Mouse (Mus musculus) CH12.LX (cell line): ENCODE measurements around the gene Gm17728. TPM values are rescaled to one million over a fixed set of nuclear protein-coding genes. Genes with fewer than 3 reads are reported as not detected.
"Not testable (repeated sequence)": the region's sequence is repeated elsewhere in the genome, so short reads cannot be mapped to it uniquely, and the experiment has no call there.

Experiments
- DNase-seq: peaks from one replicate; pipeline ENCODE4 v3.0.0-alpha.2; 2013; ENCODE audit errors: extremely low read depth
- H3K27ac ChIP-seq: 2 replicates; pipeline ENCODE4 v1.5.1; 2012; ENCODE audit warnings: low read depth, mild to moderate bottlenecking, control low read depth, moderate library complexity; ENCODE audit not compliant: insufficient read depth
- H3K27me3 ChIP-seq: replicated peaks from 2 replicates; pipeline ENCODE3; 2012; ENCODE audit warnings: inconsistent platforms
- H3K36me3 ChIP-seq, 2 experiments: replicated peaks in 1 of 2; 2 replicates each; pipeline versions ENCODE3 to v1.6.1; 2012; ENCODE audit warnings: inconsistent platforms in 1 of 2, low read length in 1 of 2, mild to moderate bottlenecking in 1 of 2, mixed read lengths in 1 of 2, moderate library complexity in 1 of 2; ENCODE audit not compliant: control insufficient read depth in 1 of 2, insufficient read depth in 1 of 2
- H3K4me1 ChIP-seq, 2 experiments: 2 replicates each; pipeline ENCODE4 v1.6.1; 2012; ENCODE audit warnings: inconsistent platforms in 1 of 2, moderate library complexity in 1 of 2; ENCODE audit not compliant: insufficient read depth in 2 of 2, control insufficient read depth in 1 of 2
- H3K4me2 ChIP-seq: 2 replicates; pipeline ENCODE4 v1.6.1; 2012; ENCODE audit warnings: low read depth, mild to moderate bottlenecking, control low read depth; ENCODE audit not compliant: poor library complexity, insufficient read depth, severe bottlenecking
- H3K4me3 ChIP-seq, 3 experiments: fragments of 150-350 bp in 1 of 3; sonication (generic) in 1 of 3; replicated peaks in 1 of 3; 2 replicates each; pipeline versions ENCODE3 to v1.5.1; 2011 to 2012; ENCODE audit warnings: low read depth in 2 of 3, low read length in 2 of 3, mild to moderate bottlenecking in 2 of 3, moderate library complexity in 2 of 3, control low read depth in 1 of 3, improper control_type of control experiment in 1 of 3, inconsistent platforms in 1 of 3, mixed read lengths in 1 of 3; ENCODE audit not compliant: poor library complexity in 1 of 3
- H3K79me2 ChIP-seq: replicated peaks from 2 replicates; pipeline ENCODE4 v1.6.1; 2012; ENCODE audit warnings: mild to moderate bottlenecking, moderate library complexity; ENCODE audit not compliant: control insufficient read depth, poor library complexity, insufficient read depth, severe bottlenecking; ENCODE audit errors: extremely low read depth
- H3K9ac ChIP-seq: 2 replicates; pipeline ENCODE4 v1.6.1; 2012; ENCODE audit warnings: low read depth, mild to moderate bottlenecking, control low read depth, moderate library complexity; ENCODE audit not compliant: insufficient read depth
- H3K9me3 ChIP-seq: replicated peaks from 2 replicates; pipeline ENCODE3; 2012; ENCODE audit warnings: low read length, inconsistent platforms, mixed read lengths
- BHLHE40 ChIP-seq: IDR thresholded peaks from 2 replicates; pipeline ENCODE4 v1.6.1; 2011; ENCODE audit warnings: mild to moderate bottlenecking, low read depth, low read length, improper control_type of control experiment
- CHD1 ChIP-seq: IDR thresholded peaks from 2 replicates; pipeline ENCODE4 v1.6.1; 2012; ENCODE audit warnings: low read depth, low read length, improper control_type of control experiment, inconsistent platforms
- CTCF ChIP-seq, 2 experiments: IDR thresholded peaks in 1 of 2; conservative IDR thresholded peaks in 1 of 2; 2 replicates each; pipeline ENCODE4 v1.5.1; 2011 to 2012; ENCODE audit warnings: low read depth in 2 of 2, low read length in 2 of 2, improper control_type of control experiment in 1 of 2, inconsistent platforms in 1 of 2, mild to moderate bottlenecking in 1 of 2, moderate library complexity in 1 of 2
- E2F4 ChIP-seq: IDR thresholded peaks from 2 replicates; pipeline ENCODE4 v1.6.1; 2011; ENCODE audit warnings: low read depth, low read length, improper control_type of control experiment; ENCODE audit not compliant: insufficient replicate concordance
- ETS1 ChIP-seq: conservative IDR thresholded peaks from 2 replicates; pipeline ENCODE4 v1.6.1; 2012; ENCODE audit warnings: low read depth, mild to moderate bottlenecking, inconsistent platforms, low read length, improper control_type of control experiment, moderate library complexity
- IRF4 ChIP-seq: IDR thresholded peaks from 2 replicates; pipeline ENCODE4 v1.6.1; 2014; ENCODE audit warnings: low read depth, mild to moderate bottlenecking, inconsistent platforms, low read length, improper control_type of control experiment
- JUND ChIP-seq: conservative IDR thresholded peaks from 2 replicates; pipeline ENCODE4 v1.6.1; 2011; ENCODE audit warnings: low read depth, low read length, improper control_type of control experiment
- KAT2A ChIP-seq: IDR thresholded peaks from 2 replicates; pipeline ENCODE4 v1.6.1; 2012; ENCODE audit warnings: low read length, improper control_type of control experiment, inconsistent platforms; ENCODE audit not compliant: insufficient replicate concordance
- MAFK ChIP-seq: IDR thresholded peaks from 2 replicates; pipeline ENCODE4 v1.6.1; 2011; ENCODE audit warnings: low read length, improper control_type of control experiment; ENCODE audit not compliant: insufficient replicate concordance
- MAX ChIP-seq: IDR thresholded peaks from 2 replicates; pipeline ENCODE4 v1.6.1; 2011; ENCODE audit warnings: low read length, improper control_type of control experiment
- MXI1 ChIP-seq: IDR thresholded peaks from 2 replicates; pipeline ENCODE4 v1.6.1; 2011; ENCODE audit warnings: mild to moderate bottlenecking, low read depth, low read length, improper control_type of control experiment
- MYC ChIP-seq: IDR thresholded peaks from 2 replicates; pipeline ENCODE4 v1.6.1; 2011; ENCODE audit warnings: low read depth, mild to moderate bottlenecking, improper control_type of control experiment, low read length
- NELFE ChIP-seq: IDR thresholded peaks from 2 replicates; pipeline ENCODE4 v1.6.1; 2011; ENCODE audit warnings: low read depth, low read length, improper control_type of control experiment
- NRF1 ChIP-seq: IDR thresholded peaks from 2 replicates; pipeline ENCODE4 v1.6.1; 2014; ENCODE audit warnings: low read depth, mild to moderate bottlenecking, inconsistent platforms, low read length, improper control_type of control experiment, moderate library complexity
- POLR2A ChIP-seq: IDR thresholded peaks from 2 replicates; pipeline ENCODE4 v1.6.1; 2011; ENCODE audit warnings: low read depth, mild to moderate bottlenecking, improper control_type of control experiment, low read length
- RAD21 ChIP-seq: IDR thresholded peaks from 2 replicates; pipeline ENCODE4 v1.6.1; 2011; ENCODE audit warnings: low read depth, mild to moderate bottlenecking, low read length, improper control_type of control experiment, moderate library complexity
- RCOR1 ChIP-seq: conservative IDR thresholded peaks from 2 replicates; pipeline ENCODE4 v1.6.1; 2012; ENCODE audit warnings: low read depth, mild to moderate bottlenecking, inconsistent platforms, low read length, improper control_type of control experiment
- SIN3A ChIP-seq: IDR thresholded peaks from 2 replicates; pipeline ENCODE4 v1.6.1; 2012; ENCODE audit warnings: low read length, improper control_type of control experiment, inconsistent platforms
- SMC3 ChIP-seq: IDR thresholded peaks from 2 replicates; pipeline ENCODE4 v1.6.1; 2011; ENCODE audit warnings: low read depth, low read length, improper control_type of control experiment
- TBP ChIP-seq: conservative IDR thresholded peaks from 2 replicates; pipeline ENCODE4 v1.6.1; 2011; ENCODE audit warnings: low read depth, low read length, improper control_type of control experiment
- TCF12 ChIP-seq: IDR thresholded peaks from 2 replicates; pipeline ENCODE4 v1.6.1; 2014; ENCODE audit warnings: low read depth, mild to moderate bottlenecking, inconsistent platforms, low read length, improper control_type of control experiment
- ZC3H11A ChIP-seq: IDR thresholded peaks from 2 replicates; pipeline ENCODE4 v1.6.1; 2012; ENCODE audit warnings: low read depth, mild to moderate bottlenecking, inconsistent platforms, low read length, improper control_type of control experiment
- ZKSCAN1 ChIP-seq: IDR thresholded peaks from 2 replicates; pipeline ENCODE4 v1.6.1; 2012; ENCODE audit warnings: low read depth, inconsistent platforms, low read length, improper control_type of control experiment, borderline replicate concordance
- ZMIZ1 ChIP-seq: IDR thresholded peaks from 2 replicates; pipeline ENCODE4 v1.6.1; 2012; ENCODE audit warnings: low read depth, mild to moderate bottlenecking, inconsistent platforms, low read length, improper control_type of control experiment
- ZNF384 ChIP-seq: IDR thresholded peaks from 2 replicates; pipeline ENCODE4 v1.6.1; 2012; ENCODE audit warnings: low read depth, low read length, improper control_type of control experiment, inconsistent platforms
- dilution Hi-C: fragments of 300-500 bp; cut with MboI; formaldehyde crosslinking; loops from 2 replicates; pipeline ENCODE4 v1.14.3; 2020; ENCODE audit warnings: low sequenced_read_pairs; ENCODE audit not compliant: extremely low pct_unique_long_range_greater_than_20kb, extremely low pct_ligation_motif_present
- in situ Hi-C: fragments of 300-500 bp; cut with MboI; formaldehyde crosslinking; loops from 3 replicates; pipeline ENCODE4 v1.14.3; 2019; ENCODE audit warnings: low sequenced_read_pairs, low pct_ligation_motif_present, low pct_unique_long_range_greater_than_20kb, mixed read lengths
- polyA plus RNA-seq: library from polyadenylated mRNA; unstranded; fragments of >175 nt; gene quantifications from 2 replicates; pipeline ENCODE4 v1.2.1, GENCODE M21; 2012; ENCODE audit warnings: low read depth; ENCODE audit not compliant: insufficient read length
- total RNA-seq, 2 experiments: library from RNA; depleted of rRNA; stranded (reverse); fragments of 300-350 nt in 1 of 2; fragments of >200 nt in 1 of 2; gene quantifications; 2 replicates each; pipeline ENCODE4 v1.2.3; 2012 to 2014

Gm17728 gene
- 0.47 and 0.92 TPM in 2 replicates for total RNA-seq (2012; rRNA removed)
- not detected in 2 replicates for total RNA-seq (2014; rRNA removed)
- not detected in 2 replicates for polyA plus RNA-seq

- H3K9ac ChIP-seq, H3K4me2 ChIP-seq, H3K9me3 ChIP-seq, dilution Hi-C loops, H3K27ac ChIP-seq, H3K4me3 ChIP-seq, H3K79me2 ChIP-seq, in situ Hi-C loops, DNase-seq, H3K4me1 ChIP-seq, H3K36me3 ChIP-seq, H3K27me3 ChIP-seq: not testable (repeated sequence)
Observed at GRCm38 (mm10) chr17:9421760-9422159, at the start of gene Gm17728. TSS of gene Gm17728 (plus strand) at chr17:9422060.

DNA sequence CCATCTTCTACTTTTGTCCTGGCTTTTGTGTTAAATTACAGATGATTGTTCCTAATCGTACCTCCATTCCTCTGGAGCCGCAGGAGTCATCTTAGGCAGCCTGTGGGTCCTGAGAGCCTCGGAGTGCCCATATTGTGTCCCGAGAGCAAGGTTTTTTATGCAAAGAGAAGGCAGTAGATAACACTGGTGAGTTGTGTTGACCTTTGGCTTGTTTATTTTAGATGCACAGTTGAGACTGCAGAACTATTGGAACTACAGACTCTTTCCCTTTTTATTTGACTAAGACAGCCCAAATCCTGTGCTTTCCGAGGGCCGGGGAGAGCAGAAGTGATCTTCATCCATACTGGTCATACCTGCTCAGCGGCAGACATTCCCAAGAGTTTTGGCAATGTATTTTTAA, 24.4 kb upstream of the Gm17728 start:
- no peak overlapping the region for H3K9ac ChIP-seq
- no peaks in the 10 kb centered on the region for H3K79me2 ChIP-seq
- TF ChIP-seq ZC3H11A (no peak), CHD1 (no peak), IRF4 (no peak), POLR2A (no peak), RCOR1 (no peak), MAX (no peak), MXI1 (no peak), BHLHE40 (no peak), SMC3 (no peak), ZKSCAN1 (no peak), ZNF384 (no peak), JUND (no peak), E2F4 (no peak)
- H3K36me3 ChIP-seq = no peaks in the 10 kb centered on the region
- H3K9me3 ChIP-seq = no peaks in the 10 kb centered on the region
- DNase-seq = no peak
- H3K27me3 ChIP-seq = no peaks in the 10 kb centered on the region
- no peaks in the 10 kb centered on the region for H3K4me1 ChIP-seq
- no peak overlapping the region for H3K4me3 ChIP-seq
- dilution Hi-C loops = no loop called here
- H3K4me2 ChIP-seq = no peak overlapping the region
- H3K27ac ChIP-seq = no peak overlapping the region
- in situ Hi-C loops = no loop called here

DNA sequence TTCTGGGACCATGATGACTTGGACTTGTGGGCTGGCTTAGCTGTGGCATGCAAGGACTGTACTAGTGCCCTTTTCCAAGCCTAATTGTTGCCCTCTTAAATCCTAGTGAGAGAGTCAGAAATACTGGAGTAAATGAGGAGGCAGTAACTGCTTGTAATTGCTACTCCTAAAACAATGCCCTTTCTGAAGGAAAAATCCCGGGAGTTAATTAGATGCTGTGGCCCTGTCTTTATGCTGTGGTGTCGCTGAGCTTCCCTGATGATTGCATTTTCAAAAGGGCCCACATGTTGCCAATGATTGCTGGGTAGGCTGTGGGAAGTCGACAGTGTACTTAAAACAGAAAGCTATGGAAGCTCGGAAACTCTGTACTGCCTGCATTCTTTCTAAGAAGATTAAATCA, 23.3 kb upstream of the Gm17728 start:
- dilution Hi-C loops = no loop called here
- DNase-seq = no peak

More for the DNA sequence above, 23.3 kb upstream of the Gm17728 start:
- Histone ChIP-seq H3K4me1 (no peaks in the 10 kb centered on the region), H3K9ac (no peak overlapping the region), H3K9me3 (no peaks in the 10 kb centered on the region), H3K4me3 (no peak overlapping the region), H3K79me2 (no peaks in the 10 kb centered on the region), H3K27ac (no peak overlapping the region), H3K27me3 (no peaks in the 10 kb centered on the region), H3K36me3 (no peaks in the 10 kb centered on the region), H3K4me2 (no peak overlapping the region)
- TF ChIP-seq NELFE (no peak), TCF12 (no peak), ETS1 (no peak), CTCF (conservative IDR thresholded peaks at IDR 0.05 in 1 of 2, IDR thresholded peaks at IDR 0.05 in 1 of 2; ENCODE audit: low read depth in 2 of 2, low read length in 2 of 2) (no peak), MAFK (no peak), MYC (no peak), NRF1 (no peak), POLR2A (no peak), TBP (no peak), ZMIZ1 (no peak), RAD21 (no peak), BHLHE40 (no peak), KAT2A (no peak), SIN3A (no peak)
- in situ Hi-C loops = no loop called here
